Mouse (Mus musculus): ENCODE measurements around the gene Krt80. TPM values are rescaled to one million over a fixed set of nuclear protein-coding genes. Genes with fewer than 3 reads are reported as not detected.

The Krt80 gene
- total RNA-seq, 2 experiments from 2014 or later = 1.4 to 3.8 TPM

Small RNA genes within 50 kb of the gene (microRNA-seq; reads per million reads assigned to microRNA genes)
- gene Mir1941 = 20.5 reads per million, percentile 36 among the genes with 10 or more reads in this experiment

Other genes starting within 250 kb of the Krt80 start
- gene Acvrl1, start 241.6 kb downstream of the Krt80 start, total RNA-seq (2021) = 10 to 100 TPM in 1 of 2 experiments, 1 to 10 TPM in 1; 8.6 to 11.7 TPM
- 10 to 100 TPM; 26.0 to 48.0 TPM for gene Acvr1b, start 196.1 kb downstream of the Krt80 start, total RNA-seq (2021)
- 1 to 10 TPM; 4.4 to 5.1 TPM for gene Grasp, start 146.0 kb downstream of the Krt80 start, total RNA-seq (2021)
- gene Nr4a1, start 115.9 kb downstream of the Krt80 start, total RNA-seq (2021) = 100 to 1,000 TPM; 206 to 234 TPM
- 10 to 100 TPM; 25.0 to 31.3 TPM for gene Atg101, start 85.9 kb downstream of the Krt80 start, total RNA-seq (2021)
- under 1 TPM; 0.26 to 0.27 TPM for gene 6030408B16Rik, start 77.0 kb downstream of the Krt80 start, total RNA-seq (2021)
- gene Krt7, start 40.9 kb upstream of the Krt80 start, total RNA-seq (2021) = under 1 TPM in 1 of 2 experiments, not detected in 1; 0.14 TPM
- not detected for gene Krt87, start 68.6 kb upstream of the Krt80 start, total RNA-seq (2021)
- not detected for gene Krt88, start 77.6 kb upstream of the Krt80 start, total RNA-seq (2021)
- not detected for gene Krt81, start 93.6 kb upstream of the Krt80 start, total RNA-seq (2021)
- not detected for gene Krt86, start 103.3 kb upstream of the Krt80 start, total RNA-seq (2021)
- not detected for gene Krt83, start 121.3 kb upstream of the Krt80 start, total RNA-seq (2021)
- gene Gm49425, start 147.1 kb upstream of the Krt80 start, total RNA-seq (2021) = not detected
- gene Krt84, start 162.7 kb upstream of the Krt80 start, total RNA-seq (2021) = not detected
- not detected for gene Krt82, start 180.5 kb upstream of the Krt80 start, total RNA-seq (2021)
- gene Krt90, start 192.8 kb upstream of the Krt80 start, total RNA-seq (2021) = not detected
- gene Krt75, start 203.7 kb upstream of the Krt80 start, total RNA-seq (2021) = not detected